Mouse (Mus musculus): ENCODE results near the gene Pyroxd1. TPM values are rescaled to one million over a fixed set of nuclear protein-coding genes. Genes with fewer than 3 reads are reported as not detected.

Pyroxd1 gene
- polyA plus RNA-seq, 1 experiment from 2014 or later: 23.7 TPM

Other genes starting within 250 kb of the Pyroxd1 start
- 0.46 and 0.48 TPM in 2 replicates for gene Slco1a6, start 137.1 kb upstream of the Pyroxd1 start, polyA plus RNA-seq (2015; fragmentation: Nextera tagmentation; extraction: Ambion mirVana)
- 0.36 TPM in 1 of 2 replicates, not detected in the other for gene Iapp, start 47.2 kb upstream of the Pyroxd1 start, polyA plus RNA-seq (2015; fragmentation: Nextera tagmentation; extraction: Ambion mirVana)
- 0.54 and 0.66 TPM in 2 replicates for gene Slco1a5, start 22.7 kb upstream of the Pyroxd1 start, polyA plus RNA-seq (2015; fragmentation: Nextera tagmentation; extraction: Ambion mirVana)
- 23.7 and 26.3 TPM in 2 replicates for gene Recql, start 41.4 kb downstream of the Pyroxd1 start, polyA plus RNA-seq (2015; fragmentation: Nextera tagmentation; extraction: Ambion mirVana)
- 77.2 and 83.9 TPM in 2 replicates for gene Golt1b, start 41.6 kb downstream of the Pyroxd1 start, polyA plus RNA-seq (2015; fragmentation: Nextera tagmentation; extraction: Ambion mirVana)
- 6.8 and 8.3 TPM in 2 replicates for gene Spx, start 67.8 kb downstream of the Pyroxd1 start, polyA plus RNA-seq (2015; fragmentation: Nextera tagmentation; extraction: Ambion mirVana)
- 0.06 and 0.12 TPM in 2 replicates for gene Gys2, start 127.5 kb downstream of the Pyroxd1 start, polyA plus RNA-seq (2015; fragmentation: Nextera tagmentation; extraction: Ambion mirVana)
- gene Ldhb, start 162.3 kb downstream of the Pyroxd1 start, polyA plus RNA-seq (2015; fragmentation: Nextera tagmentation; extraction: Ambion mirVana): 450 and 468 TPM in 2 replicates
- gene Kcnj8, start 226.0 kb downstream of the Pyroxd1 start, polyA plus RNA-seq (2015; fragmentation: Nextera tagmentation; extraction: Ambion mirVana): 14.8 and 15.8 TPM in 2 replicates